ENCODE assay signal across 8 mouse cellular contexts in the genomic region with DNA sequence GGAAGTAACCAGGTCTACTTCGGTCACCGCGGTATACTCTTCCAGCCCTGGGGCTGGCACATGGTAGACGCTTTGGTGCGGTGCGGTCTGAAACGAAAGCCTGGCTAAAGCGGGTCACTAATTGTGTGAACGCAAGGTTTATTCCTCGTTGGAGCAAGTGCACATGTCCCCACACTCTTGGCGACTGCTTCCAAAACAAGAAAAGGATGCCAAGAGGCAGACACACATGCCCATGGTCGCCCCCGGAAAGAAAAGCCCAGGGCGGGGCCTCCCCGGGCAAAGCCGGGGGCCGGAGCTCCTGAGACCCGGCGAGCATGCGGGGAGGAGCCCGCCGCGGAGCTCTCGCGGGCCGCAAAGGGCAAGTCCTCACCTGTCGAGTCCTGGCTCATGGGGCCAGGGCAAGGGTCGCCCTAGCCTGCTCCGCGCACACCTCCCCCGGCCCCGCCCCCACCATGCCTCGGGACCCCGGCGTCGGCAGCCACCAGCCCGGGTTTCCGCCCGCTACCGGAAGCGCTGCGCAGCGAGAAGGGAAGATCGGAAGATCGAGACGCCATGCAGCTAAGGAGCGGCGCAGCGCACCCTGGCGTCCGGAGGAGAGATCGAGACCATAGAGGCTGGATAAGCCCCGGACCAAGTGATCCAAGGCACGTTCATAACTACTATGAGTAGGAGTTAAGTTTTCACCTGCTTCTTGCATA. TPM values are rescaled to one million over a fixed set of nuclear protein-coding genes. Genes with fewer than 3 reads are reported as not detected.
DNase-seq lines count a peak whose midpoint lies in the region; ATAC-seq lines count a peak whose summit lies in the region.

A gene (minus strand): TSS at position 527 of the 698 bp plus-strand sequence.

- H3K9ac ChIP-seq in lung, embryonic 16.5 days (ENCODE audit: low read length), result peak within 1 kb of the TSS; percentile 93

- peaks cover 12% of the 10 kb centered on the region for H3K36me3 ChIP-seq in lung, embryonic 16.5 days (ENCODE audit: control insufficient read depth, insufficient read depth, low read length)

- peak within 1 kb of the TSS; percentile 70; the same call in 1 of the 2 replicates for H3K27ac ChIP-seq in lung, embryonic 16.5 days (ENCODE audit: low read length)

- H3K27me3 ChIP-seq in lung, embryonic 16.5 days (ENCODE audit: control insufficient read depth, insufficient read depth, low read depth, low read length), result no peaks in the 10 kb centered on the region

- H3K4me3 ChIP-seq in lung, embryonic 16.5 days (ENCODE audit: low read length), result peak within 1 kb of the TSS; percentile 93

- H3K9me3 ChIP-seq in lung, embryonic 16.5 days (ENCODE audit: control insufficient read depth, low read length), result no peaks in the 10 kb centered on the region

- peaks cover 2% of the 10 kb centered on the region; the same call in 1 of the 2 replicates for H3K4me1 ChIP-seq in lung, embryonic 16.5 days (replicated peaks; ENCODE audit: control insufficient read depth, insufficient read depth, low read length)

- under 1% methylated on average over 54 of the region's 54 CpGs for WGBS in lung, embryonic 16.5 days

- peak within 1 kb of the TSS; percentile 75 for H3K4me2 ChIP-seq in lung, embryonic 16.5 days (ENCODE audit: low read depth, low read length)

- DNase-seq in MEL-GATA-1-ER (ENCODE audit: extremely low read depth, low read depth), result peak; percentile 79
- DNase-seq in cerebellum, adult 8-10 months, result peak; percentile 87
- peak; percentile 92 for DNase-seq in forelimb bud, embryonic 11.5 days (ENCODE audit: low read depth, low spot score)
- DNase-seq in layer of hippocampus, adult 9-10 months (ENCODE audit: low spot score), result peak; percentile 72
- DNase-seq in ovary, postnatal 10 days (ENCODE audit: low spot score), result peak; percentile 75
- DNase-seq in thymus, postnatal 10 days (ENCODE audit: low spot score in 2 of 2), result peak; percentile 87 to 94

- peak; percentile 95 to 97 for ATAC-seq in hematopoietic stem cell, adult 5-6 weeks (replicated peaks in 1 of 2; ENCODE audit: insufficient read depth in 1 of 2, low FRiP score in 2 of 2, low TSS enrichment in 1 of 2, low read depth in 1 of 2, poor library complexity in 2 of 2, severe bottlenecking in 2 of 2)
- ATAC-seq in lung, embryonic 16.5 days (ENCODE audit: low read depth), result peak; percentile 94

RNA-seq across cellular contexts. Expression of the gene that starts here (rescaled TPM):
- total RNA-seq in hematopoietic stem cell, adult 5-6 weeks (2017), result 18.8 and 22.1 TPM in 2 replicates
- 16.9 and 17.7 TPM in 2 replicates for polyA plus RNA-seq in lung, embryonic 16.5 days (2015; fragmentation: Nextera tagmentation; extraction: Ambion mirVana)

Comparison
In these comparisons a context has a peak if more than half of its experiments do, and no peak if none do; other contexts are left out.
1. Peak in every context shown above with its lines: DNase-seq, ATAC-seq, H3K4me3 ChIP-seq and H3K27ac ChIP-seq.